Mouse (Mus musculus) layer of hippocampus, postnatal 14 days (tissue): ENCODE measurements at regions not wholly inside any gene's neighbourhood (a gene's known extent, or its start where the extent isn't known, plus 50 kb on each side); places are given as distances from the start of the nearest gene placed in this dataset.

Source experiments
- DNase-seq, 2 experiments: peaks; one replicate each; pipeline ENCODE4 v3.0.0; 2021 to 2022; ENCODE audit warnings: low spot score in 2 of 2, mixed read lengths in 1 of 2

DNA sequence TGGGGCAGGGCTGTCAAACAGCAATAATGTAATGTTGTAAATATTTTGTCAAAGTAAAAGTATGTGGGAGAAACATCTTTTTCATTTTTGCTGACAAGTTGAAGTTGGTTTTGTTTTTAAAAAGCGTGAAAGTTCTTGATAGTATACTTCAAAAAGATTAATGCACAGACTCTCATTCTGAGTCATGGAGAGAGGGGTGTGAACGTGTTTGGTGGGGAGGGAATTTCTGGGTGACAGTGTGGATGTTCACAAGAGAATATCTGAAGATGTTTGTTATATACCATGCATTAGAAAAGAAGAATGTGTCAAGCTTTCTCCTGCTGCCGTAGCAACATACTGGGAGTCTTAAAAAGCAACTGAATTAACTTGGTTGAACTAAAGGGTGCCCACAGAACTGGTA lies 57.0 kb downstream of the Rps29 start:
- no peak for DNase-seq

DNA sequence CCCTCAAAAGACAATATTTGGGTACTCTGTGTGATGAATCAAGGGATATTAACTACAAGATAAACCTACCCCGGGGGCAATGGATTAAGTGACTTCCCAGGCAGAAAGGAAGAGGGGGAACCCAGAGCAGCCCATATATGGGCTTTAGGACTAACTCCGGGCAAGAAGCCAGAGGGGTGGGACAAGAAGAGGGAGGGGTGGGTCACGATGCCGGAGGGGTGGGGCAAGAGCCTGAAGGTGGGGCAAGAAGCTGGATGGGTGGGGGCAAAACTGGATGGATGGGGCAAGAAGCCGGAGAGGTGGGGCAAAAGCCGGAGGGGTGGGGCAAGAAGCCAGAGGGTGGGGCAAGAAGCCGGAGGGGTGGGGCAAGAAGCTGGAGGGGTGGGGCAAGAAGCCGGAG lies 64.1 kb downstream of the Rps29 start:
- DNase-seq, result no peak

DNA sequence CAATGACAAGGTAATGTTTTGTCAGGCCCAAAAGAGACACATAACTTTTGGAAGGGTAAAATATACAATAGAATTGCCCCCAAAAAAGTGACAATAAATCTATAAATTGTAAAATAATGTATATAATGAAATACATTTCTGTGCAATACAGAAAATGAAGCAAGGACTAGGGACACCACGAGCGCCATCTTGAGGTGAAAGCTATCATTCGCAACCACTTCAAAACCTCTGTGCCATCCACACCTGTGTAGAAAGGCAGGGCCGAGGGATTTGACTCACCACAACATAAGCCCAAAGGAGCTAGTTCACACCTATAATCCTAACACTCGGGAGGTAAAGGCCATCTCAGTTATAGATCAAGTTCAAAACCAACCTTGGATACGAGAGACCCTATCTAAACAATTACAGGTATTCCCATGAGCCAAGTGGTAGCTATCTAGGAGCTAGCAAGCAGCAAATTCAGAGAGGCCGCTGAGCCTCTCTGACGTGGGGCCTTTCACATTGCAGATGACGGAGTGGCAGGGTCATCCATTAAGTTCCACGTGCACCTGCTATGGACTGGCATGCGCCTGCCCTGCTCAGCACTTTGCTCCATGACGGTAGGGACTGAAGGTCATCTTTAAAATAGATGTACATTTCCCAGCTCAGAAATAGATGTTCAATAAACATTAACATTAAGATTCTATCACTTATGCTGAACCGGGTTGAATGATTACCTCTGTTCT lies 65.8 kb downstream of the Rps29 start:
- no peak for DNase-seq

DNA sequence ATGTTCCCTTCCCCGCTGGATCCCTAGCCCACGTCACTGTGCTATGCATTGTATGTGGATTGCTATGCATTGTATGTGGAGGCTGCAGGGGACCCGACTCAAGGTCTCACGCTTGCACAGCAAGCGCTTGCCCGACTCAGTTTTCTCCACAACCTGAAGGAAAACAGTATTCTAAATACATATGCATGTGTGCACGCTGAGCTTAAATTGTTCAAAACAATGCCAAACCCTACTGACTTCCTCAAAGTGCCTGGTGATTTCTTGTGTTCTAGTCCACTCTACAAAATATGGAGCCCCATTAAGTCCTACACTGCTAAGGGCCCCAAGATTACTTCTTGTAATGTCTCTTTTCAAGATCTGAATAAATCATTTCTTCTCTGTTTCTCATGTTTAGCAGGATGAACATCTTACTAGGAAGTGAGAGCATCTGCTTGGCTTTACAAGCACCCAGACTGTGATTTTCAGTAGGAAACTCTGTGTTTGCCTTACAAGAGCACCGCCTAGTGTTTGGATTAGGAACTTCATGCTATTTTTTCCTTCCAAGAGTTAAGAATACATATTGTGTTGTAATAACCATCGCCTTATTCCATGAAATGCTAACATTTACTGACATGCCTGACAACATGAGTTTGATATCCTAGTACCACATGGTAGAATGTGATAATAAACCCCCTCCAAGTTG lies 70.9 kb downstream of the Rps29 start:
- DNase-seq, result peak in 1 of 2 experiments; percentile 82

DNA sequence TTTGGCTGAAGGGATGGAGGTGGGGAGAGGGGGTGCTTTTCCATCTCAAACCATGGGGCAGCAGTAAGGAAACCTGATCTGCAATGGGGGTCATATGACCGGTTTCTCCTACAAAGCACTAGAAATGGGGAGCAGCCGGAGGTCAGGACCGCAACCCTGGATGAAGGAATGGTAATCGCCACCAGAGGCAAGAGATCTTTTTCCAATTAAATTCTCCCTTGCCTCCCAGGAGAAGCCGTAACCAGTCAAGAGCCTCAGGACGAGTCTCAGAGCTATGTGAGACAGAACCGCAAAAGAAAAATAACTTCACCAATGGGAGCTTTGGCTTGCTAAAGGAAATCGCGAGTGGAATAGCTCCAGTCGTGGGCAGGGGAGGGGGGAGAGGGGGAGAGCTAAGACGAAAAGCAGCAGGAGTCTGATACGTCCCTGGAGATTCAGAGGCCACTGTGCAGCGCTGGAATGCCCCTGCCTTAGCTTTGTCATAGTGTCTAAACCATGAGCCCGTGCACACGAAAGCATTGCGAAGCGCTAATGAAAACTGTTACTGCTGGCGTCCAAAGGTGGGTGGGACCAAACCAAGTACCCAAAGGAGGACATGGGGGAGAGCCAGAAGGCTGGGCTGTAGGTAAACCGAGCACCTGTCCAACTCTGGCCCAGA lies 73.3 kb downstream of the Rps29 start:
- no peak for DNase-seq

DNA sequence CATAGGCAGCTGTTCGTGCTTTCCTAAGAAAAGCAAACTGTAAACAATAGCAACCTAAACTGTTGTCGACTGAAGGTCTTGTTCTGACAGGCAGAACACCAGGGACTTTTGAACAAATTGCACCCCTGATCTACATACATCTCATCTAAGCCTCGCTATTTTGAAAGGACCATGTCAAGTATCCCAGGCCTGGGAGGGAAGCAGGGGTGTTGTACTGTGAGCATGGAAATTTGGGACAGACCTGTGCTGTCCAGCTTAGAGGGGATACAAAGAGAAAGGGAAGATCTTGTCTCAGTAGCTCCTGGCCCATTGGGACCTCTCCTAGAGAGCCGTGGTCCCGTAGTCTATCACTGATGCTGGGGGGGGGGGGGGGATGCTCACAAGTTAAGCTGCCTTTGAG lies 74.3 kb downstream of the Rps29 start:
- DNase-seq, result no peak

DNA sequence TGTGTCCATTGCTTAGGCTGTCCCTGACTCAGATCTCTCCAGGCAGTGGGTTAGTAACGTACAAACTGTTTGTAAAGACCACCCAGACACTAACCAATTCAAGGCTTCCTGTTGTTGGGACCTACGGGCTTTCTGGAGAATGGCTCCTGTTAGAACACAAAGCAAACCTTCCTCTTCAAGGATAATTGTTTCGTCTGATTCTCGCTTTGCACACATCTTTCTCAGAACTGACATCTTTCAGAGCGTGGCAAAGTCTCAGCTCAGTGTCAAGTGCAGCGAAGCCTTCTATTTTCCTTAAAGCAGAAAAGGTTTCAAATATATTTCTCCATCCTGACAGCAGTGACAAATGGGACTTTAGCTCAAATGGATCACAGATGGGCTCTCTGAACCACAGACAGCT lies 76.9 kb downstream of the Rps29 start:
- DNase-seq, result peak in 1 of 2 experiments; percentile 7

DNA sequence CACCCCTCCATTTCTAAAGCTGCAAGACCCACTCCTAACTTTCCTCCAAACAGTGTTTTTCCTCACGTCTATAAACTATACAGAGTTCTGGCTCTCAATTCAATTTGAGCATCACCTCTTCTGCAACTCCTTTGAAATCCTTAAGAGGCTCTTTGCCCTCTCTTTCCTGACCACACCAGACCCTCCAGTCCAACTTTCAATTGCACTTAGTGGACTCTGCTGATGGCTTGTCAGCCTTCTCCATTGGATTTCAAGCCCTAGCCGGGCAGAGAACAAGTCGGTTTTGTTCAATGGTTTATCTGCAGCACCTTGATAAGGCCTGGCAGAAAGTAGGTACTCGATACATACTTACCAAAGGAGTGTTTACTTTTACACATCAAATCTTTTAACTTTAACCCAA lies 119.4 kb downstream of the Rps29 start:
- DNase-seq, result no peak

DNA sequence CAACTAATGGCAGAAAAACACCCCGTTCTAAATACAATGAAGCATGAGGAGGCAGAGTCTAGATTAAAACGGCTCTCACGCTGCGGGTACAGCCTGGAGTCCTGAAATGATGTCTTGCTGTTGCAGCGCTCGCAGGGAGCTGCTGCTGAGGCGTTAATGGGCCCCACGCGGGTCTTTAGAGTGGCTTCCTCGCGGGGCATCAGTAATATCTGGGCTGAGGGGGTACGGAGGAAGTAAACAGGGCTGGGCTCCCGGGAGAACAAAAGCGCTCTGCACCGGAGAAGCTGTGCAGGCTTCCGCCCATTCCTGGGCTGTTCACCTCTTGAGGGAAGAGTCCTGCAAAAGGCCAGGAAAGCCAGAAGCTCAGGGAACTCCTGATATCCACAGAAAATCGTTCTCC lies 135.4 kb downstream of the Rps29 start:
- no peak for DNase-seq

DNA sequence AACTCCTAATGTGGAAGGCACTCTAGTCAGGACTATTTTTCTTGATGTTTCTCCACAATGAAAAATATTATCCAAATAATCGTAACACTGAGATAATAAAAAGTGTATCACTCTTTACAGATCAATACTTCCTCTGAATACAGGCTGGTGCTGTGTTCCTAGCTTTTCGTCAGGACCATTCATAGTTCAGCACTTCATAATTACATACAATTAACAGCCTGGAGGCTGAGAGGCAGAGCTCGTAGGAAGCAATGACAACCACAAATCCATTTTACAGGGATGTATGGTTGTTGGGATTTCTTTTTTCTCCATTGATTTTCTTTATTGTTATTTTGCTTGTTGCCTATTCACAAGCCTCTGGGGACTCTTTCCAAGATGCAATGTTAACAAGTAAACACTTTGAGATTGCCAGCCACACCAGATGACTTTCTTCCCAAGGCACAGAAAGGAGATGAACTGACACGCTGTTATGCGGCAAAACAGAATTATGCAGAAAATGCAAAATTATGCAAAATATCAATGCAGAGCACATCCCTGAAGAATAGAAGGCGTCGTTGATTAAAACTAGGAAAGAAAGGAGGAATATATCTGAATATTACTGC lies 142.2 kb downstream of the Rps29 start:
- no peak for DNase-seq

DNA sequence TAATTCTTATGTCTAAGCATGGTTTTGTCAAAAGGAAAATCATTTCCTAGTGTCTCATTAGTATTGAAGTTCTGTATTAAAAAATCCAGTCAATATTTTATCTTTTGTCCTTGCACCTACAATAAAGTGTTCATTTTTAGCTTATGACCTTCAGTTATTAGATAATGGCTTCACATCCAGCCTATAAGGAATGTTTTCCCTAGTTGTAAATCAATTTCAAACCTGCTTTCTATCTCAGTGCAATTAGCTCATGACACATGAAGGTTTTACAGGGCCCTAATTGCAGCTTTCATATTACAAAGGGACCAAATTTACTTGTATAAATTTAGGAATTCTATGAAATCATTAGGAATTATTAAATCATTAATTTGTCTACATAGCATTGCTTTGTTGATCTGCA lies 153.8 kb downstream of the Rps29 start:
- DNase-seq, result no peak

DNA sequence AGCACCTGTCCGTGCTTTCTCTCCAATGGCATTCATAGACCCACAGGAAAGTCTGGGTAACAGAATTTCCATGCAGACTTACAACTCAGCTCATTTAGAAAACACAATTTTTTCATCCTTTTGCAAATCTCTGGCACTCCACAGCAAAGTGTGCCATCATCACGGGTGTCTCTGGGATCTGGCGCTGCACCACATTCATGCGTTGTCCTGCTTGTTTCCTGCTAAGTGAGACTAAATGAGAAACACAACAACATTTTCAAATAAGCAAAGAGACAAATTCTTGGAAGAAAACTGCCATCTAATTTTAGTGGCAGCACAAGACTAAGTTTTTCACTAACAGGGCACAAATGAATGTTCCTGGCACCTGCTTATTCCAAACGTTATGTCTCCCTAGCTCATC lies 156.9 kb downstream of the Rps29 start:
- peak; percentile 6 to 20 for DNase-seq

DNA sequence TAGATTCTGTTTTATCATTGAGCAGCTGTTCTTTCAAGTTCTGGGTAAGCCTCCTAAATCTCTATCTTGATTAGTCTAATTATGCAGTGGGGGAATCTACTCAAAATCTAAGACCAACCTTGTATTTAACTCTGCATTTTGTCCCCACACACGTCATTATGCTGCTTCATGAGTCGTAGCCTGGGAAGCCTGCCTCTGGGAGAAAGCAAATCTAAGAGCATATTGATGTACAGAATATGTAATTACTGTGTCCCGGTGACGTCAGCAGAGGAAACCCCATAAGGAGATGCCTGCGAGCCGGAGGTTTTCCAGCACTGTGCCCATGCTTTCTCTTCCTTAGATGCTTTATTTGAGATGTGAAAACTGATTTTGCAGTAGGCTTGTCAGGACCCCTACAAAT lies 161.7 kb downstream of the Rps29 start:
- DNase-seq, result peak in 1 of 2 experiments; percentile 22

DNA sequence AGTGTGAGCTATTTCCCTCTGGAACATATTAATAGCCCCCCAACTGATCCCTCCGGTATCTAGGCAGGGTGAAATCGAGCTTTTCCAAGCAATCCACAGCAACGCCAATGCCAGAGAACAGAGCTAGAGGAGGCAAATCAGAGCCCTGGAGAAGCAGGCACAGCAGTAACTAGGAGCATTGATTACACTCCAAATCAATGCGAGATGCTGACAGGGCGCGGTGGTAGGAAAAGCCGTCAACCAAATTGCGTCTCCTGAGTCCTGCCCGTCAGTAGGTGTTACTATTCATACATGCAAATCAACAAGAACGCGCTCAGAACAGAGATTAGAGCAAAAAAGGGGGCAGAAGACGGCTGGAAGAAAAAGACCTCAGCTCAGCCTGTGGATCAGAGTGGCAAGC lies 162.2 kb downstream of the Rps29 start:
- DNase-seq, result peak; percentile 9 to 24

DNA sequence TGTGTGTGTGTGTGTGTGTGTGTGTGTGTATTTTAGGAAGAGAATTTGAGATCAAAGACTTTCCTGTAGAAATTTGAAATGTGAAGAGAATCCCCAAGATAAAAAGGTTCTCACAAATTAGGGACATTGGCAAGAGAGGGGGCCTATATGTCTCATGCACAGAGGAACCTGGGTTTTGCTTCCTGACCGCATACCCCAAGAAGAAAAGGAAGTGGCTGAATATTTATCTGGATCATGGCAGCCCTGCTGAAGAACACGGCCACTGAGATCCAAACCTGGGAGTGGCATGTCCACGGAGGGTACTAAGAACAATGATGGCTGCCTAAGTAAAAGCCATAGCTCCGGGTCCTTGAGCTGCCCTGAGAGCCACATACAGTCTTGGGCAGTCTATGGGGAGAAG lies 178.3 kb downstream of the Rps29 start:
- no peak for DNase-seq

DNA sequence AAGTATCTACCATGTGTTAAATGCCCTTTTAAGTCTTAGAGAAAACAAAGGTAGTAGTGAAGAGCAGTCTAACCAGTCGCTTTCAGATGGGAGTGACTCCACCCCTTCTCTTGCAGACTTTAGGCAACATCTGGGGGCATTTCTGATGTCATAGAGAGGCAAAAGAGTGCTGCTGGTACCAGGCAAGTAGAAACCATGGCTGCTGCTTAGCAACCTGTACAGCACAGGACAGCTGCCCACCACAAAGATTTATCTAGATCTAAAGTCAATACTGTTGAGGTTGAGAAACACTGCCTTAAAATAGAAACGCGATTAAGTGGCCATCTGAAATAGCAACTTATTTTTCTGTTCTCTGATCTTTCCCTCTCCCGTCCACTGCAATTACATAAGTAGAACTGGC lies 178.8 kb downstream of the Rps29 start:
- DNase-seq, result no peak

DNA sequence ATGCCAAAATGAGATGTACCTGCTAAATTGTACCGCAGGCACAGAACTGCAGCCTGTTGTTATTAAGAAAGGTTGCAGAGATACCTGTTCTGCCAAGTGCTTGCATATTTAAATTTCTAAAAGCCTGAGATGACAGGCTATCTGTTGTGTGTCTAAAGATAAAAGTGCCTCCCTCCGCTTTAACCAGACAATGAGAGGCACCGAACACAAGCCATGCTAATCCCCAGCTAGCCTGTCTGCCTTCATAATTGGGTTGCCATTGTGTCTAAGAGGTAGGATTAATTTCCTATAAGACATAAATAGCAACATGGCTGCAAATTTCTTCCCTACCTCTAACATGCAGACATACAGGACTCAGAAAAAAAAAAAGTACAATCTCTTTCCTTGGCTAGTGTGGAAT lies 179.8 kb downstream of the Rps29 start:
- no peak for DNase-seq

DNA sequence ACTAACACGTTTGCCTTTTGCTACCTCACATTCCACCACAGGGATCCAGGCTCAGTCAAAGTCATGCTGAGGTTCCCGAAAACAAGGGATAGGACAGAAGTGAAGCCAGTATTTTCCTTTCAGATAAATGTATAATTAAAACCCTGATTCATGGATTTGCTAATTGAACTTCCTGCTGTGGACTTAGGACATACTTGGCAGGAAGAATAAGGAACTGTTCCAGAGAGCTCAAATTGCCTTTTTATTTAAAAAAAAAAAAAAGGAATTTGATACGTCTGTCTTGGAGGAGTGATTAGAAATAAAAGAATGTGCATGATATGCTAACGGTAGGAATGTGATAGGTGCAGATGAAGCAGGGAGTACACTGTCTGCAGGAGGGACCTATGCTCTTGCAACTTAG lies 181.7 kb downstream of the Rps29 start:
- DNase-seq, result no peak

DNA sequence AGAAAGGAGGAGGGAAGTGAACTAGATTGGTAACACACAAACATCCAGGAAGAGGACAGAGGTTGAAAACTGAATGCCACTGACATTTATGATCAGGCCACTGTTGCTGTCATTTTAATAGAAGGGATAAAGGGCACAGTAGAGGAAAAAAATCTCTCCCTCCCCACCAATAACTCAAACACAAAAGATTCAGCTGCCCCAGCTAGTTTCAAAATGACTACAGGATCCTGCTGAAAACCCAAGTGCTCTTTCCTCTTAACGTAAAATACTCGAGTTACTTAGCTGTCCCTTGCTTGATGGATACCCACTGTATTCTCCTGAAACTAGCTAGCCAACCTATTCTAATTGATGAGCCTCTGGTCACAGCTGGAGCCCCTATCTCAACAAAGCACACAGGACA lies 211.7 kb downstream of the Rps29 start:
- DNase-seq, result no peak

DNA sequence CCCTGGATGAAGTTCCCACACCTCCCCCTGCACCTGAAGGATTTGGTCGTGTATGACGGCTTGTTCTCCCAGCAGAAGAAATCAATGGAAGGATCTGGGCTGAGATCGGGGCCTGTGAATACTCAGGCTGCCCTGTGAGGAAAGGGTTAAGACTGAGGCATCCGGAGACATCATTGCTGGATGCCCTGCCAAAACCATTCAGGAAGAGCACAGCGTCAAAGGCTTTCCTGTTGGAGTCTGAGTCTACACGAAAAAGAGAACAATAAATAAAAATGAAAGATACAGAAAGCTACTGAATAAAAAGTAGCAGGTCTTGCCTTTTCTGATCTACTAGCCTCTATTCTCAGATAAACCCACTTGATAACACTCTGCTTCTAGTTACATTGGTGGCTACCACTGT lies 248.4 kb downstream of the Rps29 start:
- DNase-seq, result no peak

DNA sequence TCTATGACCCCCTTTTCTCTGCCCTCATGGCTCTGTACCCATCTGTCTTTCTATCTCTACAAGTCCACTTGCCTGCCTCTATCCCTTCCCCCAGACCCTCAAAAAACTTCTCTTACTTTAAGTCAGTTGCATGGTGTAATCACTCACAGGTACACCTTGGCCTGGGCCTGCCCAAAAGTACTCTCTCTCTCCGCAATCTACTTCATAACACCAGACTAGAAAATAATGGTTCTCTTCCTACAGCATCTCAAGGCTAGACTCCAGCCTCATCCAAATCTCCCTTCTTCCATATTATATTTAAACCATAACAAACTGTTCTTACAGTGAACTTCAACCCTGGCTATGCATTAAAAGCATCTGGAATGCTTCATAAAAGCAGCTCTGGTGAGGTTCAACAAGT lies 254.2 kb downstream of the Rps29 start:
- DNase-seq, result no peak

DNA sequence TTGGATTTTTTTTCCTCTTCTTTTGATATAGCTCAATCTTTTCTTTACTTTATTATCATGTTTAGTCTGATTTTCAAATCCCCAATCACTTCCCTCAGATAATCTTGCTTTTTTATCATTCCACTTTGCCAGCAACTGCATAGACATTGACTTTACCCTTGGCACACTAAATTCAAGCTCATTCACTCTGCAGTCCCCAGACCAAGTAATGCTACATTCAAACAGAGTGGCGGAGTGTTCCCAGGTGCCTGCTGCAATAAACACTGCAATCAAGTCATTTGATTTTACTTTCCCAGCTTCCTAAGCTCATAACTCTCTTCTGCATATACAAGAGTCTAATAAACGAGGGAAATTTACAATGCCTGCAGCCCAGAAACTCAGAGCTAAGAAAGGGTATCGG lies 269.8 kb downstream of the Rps29 start:
- no peak for DNase-seq
